Mouse (Mus musculus) lung, embryonic 15.5 days (tissue): ENCODE measurements around the gene Slc22a14. TPM values are rescaled to one million over a fixed set of nuclear protein-coding genes. Genes with fewer than 3 reads are reported as not detected.
"Not testable (repeated sequence)": the region's sequence is repeated elsewhere in the genome, so short reads cannot be mapped to it uniquely, and the experiment has no call there.

Experiments
- ATAC-seq: fragments of 200-750 bp; cut with Nextera tagmentation; 2 replicates; pipeline ENCODE4 v1.8.0; 2017; ENCODE audit warnings: moderate number of reproducible peaks, borderline replicate concordance; ENCODE audit not compliant: low FRiP score, low TSS enrichment; ENCODE audit errors: extremely low read depth
- H3K27ac ChIP-seq: fragments of 300-500 bp; sonication (generic); 2 replicates; pipeline ENCODE4 v1.5.1; 2015; ENCODE audit warnings: moderate library complexity, mild to moderate bottlenecking, inconsistent platforms
- H3K27me3 ChIP-seq: fragments of 300-500 bp; sonication (generic); 2 replicates; pipeline ENCODE4 v1.6.1; 2015; ENCODE audit warnings: inconsistent platforms
- H3K36me3 ChIP-seq: fragments of 300-500 bp; sonication (generic); 2 replicates; pipeline ENCODE4 v1.6.1; 2015; ENCODE audit warnings: inconsistent platforms
- H3K4me1 ChIP-seq: fragments of 300-500 bp; sonication (generic); 2 replicates; pipeline ENCODE4 v1.6.1; 2015; ENCODE audit warnings: inconsistent platforms
- H3K4me2 ChIP-seq: fragments of 300-500 bp; sonication (generic); 2 replicates; pipeline ENCODE4 v1.6.1; 2015; ENCODE audit warnings: inconsistent platforms, mild to moderate bottlenecking, moderate library complexity
- H3K4me3 ChIP-seq: fragments of 300-500 bp; sonication (generic); 2 replicates; pipeline ENCODE4 v1.5.1; 2015; ENCODE audit warnings: mild to moderate bottlenecking, inconsistent platforms
- H3K9ac ChIP-seq: fragments of 300-500 bp; sonication (generic); 2 replicates; pipeline ENCODE4 v1.6.1; 2015; ENCODE audit warnings: inconsistent platforms
- H3K9me3 ChIP-seq: fragments of 300-500 bp; sonication (generic); 2 replicates; pipeline ENCODE4 v1.6.1; 2016; ENCODE audit warnings: inconsistent platforms
- WGBS: fragments of 180-500 bp; shearing (Covaris S2); methylation state at CpG from one replicate; pipeline ENCODE4 v1.1.7; 2015; 5-methylcytosine and 5-hydroxymethylcytosine counted together
- polyA plus RNA-seq: library from polyadenylated mRNA; unstranded; fragments of >200 nt; fragmentation: Nextera tagmentation; extraction: Ambion mirVana; gene quantifications from 2 replicates; pipeline ENCODE4 v1.2.1, GENCODE M21; 2015

Gene Slc22a14
- polyA plus RNA-seq, 1 experiment from 2014 or later: not detected

DNA sequence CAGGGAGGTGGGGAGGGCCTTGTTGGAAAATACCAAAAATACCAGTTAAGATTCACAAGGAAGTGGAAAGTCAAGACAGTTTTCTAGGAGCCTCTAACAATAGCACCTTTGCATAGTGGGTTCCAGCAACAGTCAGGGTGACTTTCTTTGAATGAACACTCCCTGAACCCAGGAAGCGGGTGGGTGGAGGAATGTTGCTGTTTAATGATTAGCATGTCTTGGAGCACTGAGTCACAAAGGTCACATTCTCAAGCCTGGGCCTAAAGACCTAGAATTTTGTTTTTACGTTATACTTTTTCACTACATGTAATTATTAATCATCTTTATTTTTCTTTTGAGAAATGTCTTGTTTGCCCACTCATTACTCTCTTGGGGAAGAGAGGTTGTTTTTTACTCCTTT lies 150.0 kb downstream of the Slc22a14 start:
- 74% methylated on average over 2 of the region's 2 CpGs for WGBS
- not testable (repeated sequence) for ATAC-seq, H3K4me2 ChIP-seq, H3K9me3 ChIP-seq, H3K27ac ChIP-seq, H3K9ac ChIP-seq, H3K4me1 ChIP-seq, H3K36me3 ChIP-seq, H3K4me3 ChIP-seq, H3K27me3 ChIP-seq

DNA sequence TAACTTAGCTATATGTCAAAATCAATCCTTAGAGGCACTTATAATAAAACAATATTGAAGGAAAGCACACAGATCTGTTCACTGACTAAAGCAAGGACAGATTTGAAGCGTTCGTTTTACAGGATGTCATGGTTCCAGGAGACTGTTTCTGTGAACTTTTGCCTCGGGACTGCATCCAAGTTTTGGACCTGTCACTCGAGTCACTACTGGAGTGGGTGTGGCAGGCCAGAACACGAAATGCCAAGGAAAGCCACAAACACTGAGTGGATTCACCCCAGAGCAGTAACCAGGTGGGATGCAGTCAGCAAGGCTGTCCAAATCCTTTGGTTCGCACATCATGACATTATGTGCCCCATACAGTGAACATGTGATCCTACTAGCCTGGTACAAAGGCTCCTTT lies 150.8 kb downstream of the Slc22a14 start:
- Histone ChIP-seq H3K9ac (no peak overlapping the region), H3K9me3 (no peaks in the 10 kb centered on the region), H3K4me3 (no peak overlapping the region), H3K4me2 (no peak overlapping the region), H3K27ac (no peak overlapping the region), H3K4me1 (no peaks in the 10 kb centered on the region), H3K36me3 (no peaks in the 10 kb centered on the region), H3K27me3 (no peaks in the 10 kb centered on the region)
- ATAC-seq: no peak
- 80% methylated on average over 6 of the region's 6 CpGs for WGBS

DNA sequence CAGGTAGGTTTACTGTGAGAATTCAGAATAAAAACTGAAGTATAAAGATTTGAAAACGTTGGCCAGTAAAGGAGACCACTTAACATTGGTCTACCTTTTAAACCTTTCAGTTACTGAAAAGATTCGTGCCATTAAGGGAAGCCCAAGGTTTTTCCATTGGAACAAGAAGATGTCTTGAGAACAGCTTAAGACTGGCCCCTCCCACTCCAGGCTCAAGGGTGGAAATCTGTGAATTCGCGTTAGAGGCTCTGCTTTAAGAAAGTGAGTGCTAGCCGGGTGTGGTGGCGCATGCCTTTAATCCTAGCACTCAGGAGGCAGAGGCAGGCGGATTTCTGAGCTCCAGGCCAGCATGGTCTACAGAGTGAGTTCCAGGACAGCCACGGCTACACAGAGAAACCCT lies 152.4 kb downstream of the Slc22a14 start:
- Histone ChIP-seq H3K9me3 (no peaks in the 10 kb centered on the region), H3K27ac (no peak overlapping the region), H3K4me3 (no peak overlapping the region), H3K9ac (no peak overlapping the region), H3K27me3 (no peaks in the 10 kb centered on the region), H3K4me1 (no peaks in the 10 kb centered on the region), H3K4me2 (no peak overlapping the region), H3K36me3 (no peaks in the 10 kb centered on the region)
- no peak for ATAC-seq
- 73% methylated on average over 8 of the region's 8 CpGs for WGBS

DNA sequence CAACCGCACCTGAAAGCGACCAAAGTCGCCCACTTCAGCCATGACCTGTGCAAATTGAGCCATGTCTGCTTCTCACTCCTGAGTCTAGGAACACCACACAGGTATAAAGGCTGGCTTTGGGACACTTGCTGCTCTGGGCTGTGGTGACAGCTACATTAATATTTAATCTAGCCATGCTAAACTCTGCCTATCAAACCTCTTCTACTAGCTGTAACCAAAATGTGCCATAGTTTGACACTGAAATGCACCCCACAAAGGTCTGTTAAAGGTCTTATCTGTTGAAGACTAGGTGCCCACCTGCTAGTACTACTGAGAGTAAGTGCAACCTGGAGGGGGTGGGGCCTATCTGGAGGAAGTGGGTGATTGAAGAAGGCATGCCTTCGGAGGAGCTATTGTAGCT lies 156.4 kb downstream of the Slc22a14 start, which contains the start of gene Slc22a13:
Gene Slc22a13 (minus strand): TSS at position 101 of the 400 bp plus-strand sequence.
- no peaks in the 10 kb centered on the region for H3K36me3 ChIP-seq
- H3K9me3 ChIP-seq: no peaks in the 10 kb centered on the region
- H3K9ac ChIP-seq: no peak within 1 kb of the TSS
- ATAC-seq: no peak
- no peaks in the 10 kb centered on the region for H3K27me3 ChIP-seq
- no peak within 1 kb of the TSS for H3K4me3 ChIP-seq
- WGBS: 89% methylated on average over 4 of the region's 4 CpGs
- no peak within 1 kb of the TSS for H3K4me2 ChIP-seq
- H3K4me1 ChIP-seq: no peaks in the 10 kb centered on the region
- H3K27ac ChIP-seq: no peak within 1 kb of the TSS

DNA sequence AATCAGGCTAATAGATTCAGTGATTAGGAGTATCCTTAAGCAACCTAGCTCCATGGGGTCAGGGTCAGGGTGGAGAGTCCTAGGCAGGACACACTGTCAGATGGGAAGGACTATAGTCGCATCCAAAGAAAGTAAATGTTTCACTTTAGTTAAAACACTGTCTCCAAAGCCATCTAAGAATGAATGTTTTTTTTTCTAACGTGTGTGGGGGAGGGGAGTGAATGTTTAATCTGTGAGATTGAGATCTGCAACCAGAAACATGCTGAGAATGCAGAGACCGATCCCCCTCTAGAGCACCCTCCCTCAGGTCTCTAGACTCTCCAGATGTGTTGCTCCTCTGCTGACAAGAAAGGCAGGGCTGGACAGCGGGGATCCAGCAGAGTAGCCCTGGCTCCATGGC lies 158.2 kb downstream of the Slc22a14 start:
- Histone ChIP-seq H3K4me2 (no peak overlapping the region), H3K4me3 (no peak overlapping the region), H3K36me3 (no peaks in the 10 kb centered on the region), H3K27me3 (no peaks in the 10 kb centered on the region), H3K9ac (no peak overlapping the region), H3K4me1 (no peaks in the 10 kb centered on the region), H3K27ac (no peak overlapping the region), H3K9me3 (no peaks in the 10 kb centered on the region)
- ATAC-seq: no peak
- WGBS: 49% methylated on average over 4 of the region's 4 CpGs

DNA sequence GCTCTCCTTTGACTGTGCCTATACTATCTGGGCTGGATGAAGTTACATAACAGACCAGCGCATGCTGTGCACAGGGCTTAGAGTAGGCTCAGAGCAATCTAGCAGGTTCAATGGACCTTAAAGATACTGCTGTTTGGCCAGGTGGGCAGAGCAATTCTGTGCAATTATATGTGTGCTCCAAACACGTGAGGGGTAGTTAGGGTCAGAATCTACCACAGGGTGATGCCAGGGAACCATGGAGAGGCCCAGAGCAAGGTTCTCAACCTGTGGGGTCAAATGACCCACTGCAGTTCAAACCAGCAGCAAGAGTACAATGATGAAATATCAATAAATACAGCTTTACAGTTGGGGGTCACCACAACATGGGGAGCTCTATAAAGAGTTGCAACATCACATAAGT lies 158.7 kb downstream of the Slc22a14 start:
- Histone ChIP-seq H3K36me3 (no peaks in the 10 kb centered on the region), H3K27ac (no peak overlapping the region), H3K4me3 (no peak overlapping the region), H3K9ac (no peak overlapping the region), H3K27me3 (no peaks in the 10 kb centered on the region), H3K4me1 (no peaks in the 10 kb centered on the region), H3K9me3 (no peaks in the 10 kb centered on the region), H3K4me2 (no peak overlapping the region)
- ATAC-seq: no peak
- 70% methylated on average over 2 of the region's 2 CpGs for WGBS

DNA sequence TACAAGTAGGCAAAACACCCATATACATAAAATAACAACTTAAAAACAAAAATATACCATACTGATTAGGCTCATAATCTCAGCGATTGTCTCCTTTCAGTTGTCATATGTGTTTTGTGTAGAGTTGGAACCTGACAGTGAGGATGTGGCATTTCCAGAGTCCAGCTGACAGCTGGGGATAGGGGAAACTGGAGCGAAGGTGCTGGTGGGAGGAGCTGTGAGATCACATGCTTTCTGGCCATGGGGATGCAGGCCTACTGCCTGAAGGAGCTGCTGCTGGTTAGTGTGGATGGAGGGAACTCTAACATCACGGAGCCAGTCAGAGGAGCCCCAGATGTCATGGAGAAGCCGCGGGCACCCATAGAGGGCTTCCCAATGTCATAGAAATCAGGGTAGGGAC lies 159.6 kb downstream of the Slc22a14 start:
- no peak for ATAC-seq
- Histone ChIP-seq H3K4me1 (no peaks in the 10 kb centered on the region), H3K27ac (no peak overlapping the region), H3K9ac (no peak overlapping the region), H3K4me3 (no peak overlapping the region), H3K4me2 (no peak overlapping the region), H3K36me3 (no peaks in the 10 kb centered on the region), H3K9me3 (no peaks in the 10 kb centered on the region), H3K27me3 (no peaks in the 10 kb centered on the region)
- WGBS: 86% methylated on average over 5 of the region's 5 CpGs

DNA sequence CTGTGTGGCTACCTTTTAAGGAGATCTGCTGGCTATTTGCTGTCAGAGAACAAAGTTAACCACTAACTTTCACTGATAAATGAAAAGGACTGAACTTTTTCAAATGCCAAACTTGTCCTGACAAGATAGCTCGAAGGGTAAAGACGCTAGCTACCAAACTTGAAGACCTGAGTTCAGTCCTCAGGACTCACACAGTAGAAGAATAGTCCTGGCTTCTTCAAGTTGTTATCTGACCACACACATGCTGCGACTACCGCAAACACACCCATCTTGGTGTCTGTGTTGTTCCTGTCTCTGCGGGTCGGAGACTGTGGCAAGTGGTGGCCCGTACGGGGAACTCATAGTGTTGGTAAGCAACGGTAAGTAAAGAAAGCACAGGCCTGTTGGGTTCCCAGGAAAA lies 161.7 kb downstream of the Slc22a14 start:
- H3K4me3 ChIP-seq: no peak overlapping the region
- H3K9me3 ChIP-seq: no peaks in the 10 kb centered on the region
- no peak for ATAC-seq
- H3K4me1 ChIP-seq: no peaks in the 10 kb centered on the region
- H3K4me2 ChIP-seq: no peak overlapping the region
- H3K27me3 ChIP-seq: no peaks in the 10 kb centered on the region
- H3K36me3 ChIP-seq: no peaks in the 10 kb centered on the region
- WGBS: 92% methylated on average over 9 of the region's 9 CpGs
- H3K9ac ChIP-seq: no peak overlapping the region
- no peak overlapping the region for H3K27ac ChIP-seq

DNA sequence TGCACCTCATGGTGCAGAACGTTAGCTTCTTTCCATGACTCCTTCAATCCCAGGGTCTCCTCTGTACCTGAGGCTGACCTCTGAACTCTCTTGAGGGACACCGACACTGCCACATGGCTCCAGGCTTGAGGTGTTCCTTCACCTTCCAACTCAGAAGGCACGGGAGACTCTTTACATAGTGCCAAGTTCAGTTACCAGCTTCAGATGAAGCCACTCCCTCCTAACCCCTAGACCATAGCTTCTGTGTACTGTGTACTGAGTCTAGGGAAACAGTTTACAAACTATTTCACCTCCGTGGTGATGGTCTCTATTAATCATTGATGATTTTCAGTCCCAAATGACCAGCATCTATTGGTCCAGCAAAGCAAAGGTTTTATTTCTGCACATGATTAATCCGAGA lies 163.7 kb downstream of the Slc22a14 start:
- H3K27me3 ChIP-seq: no peaks in the 10 kb centered on the region
- H3K4me2 ChIP-seq: no peak overlapping the region
- no peak overlapping the region for H3K9ac ChIP-seq
- H3K4me3 ChIP-seq: no peak overlapping the region
- H3K4me1 ChIP-seq: no peaks in the 10 kb centered on the region
- WGBS: 79% methylated on average over 5 of the region's 5 CpGs
- H3K9me3 ChIP-seq: no peaks in the 10 kb centered on the region
- H3K36me3 ChIP-seq: no peaks in the 10 kb centered on the region
- no peak for ATAC-seq
- H3K27ac ChIP-seq: no peak overlapping the region

DNA sequence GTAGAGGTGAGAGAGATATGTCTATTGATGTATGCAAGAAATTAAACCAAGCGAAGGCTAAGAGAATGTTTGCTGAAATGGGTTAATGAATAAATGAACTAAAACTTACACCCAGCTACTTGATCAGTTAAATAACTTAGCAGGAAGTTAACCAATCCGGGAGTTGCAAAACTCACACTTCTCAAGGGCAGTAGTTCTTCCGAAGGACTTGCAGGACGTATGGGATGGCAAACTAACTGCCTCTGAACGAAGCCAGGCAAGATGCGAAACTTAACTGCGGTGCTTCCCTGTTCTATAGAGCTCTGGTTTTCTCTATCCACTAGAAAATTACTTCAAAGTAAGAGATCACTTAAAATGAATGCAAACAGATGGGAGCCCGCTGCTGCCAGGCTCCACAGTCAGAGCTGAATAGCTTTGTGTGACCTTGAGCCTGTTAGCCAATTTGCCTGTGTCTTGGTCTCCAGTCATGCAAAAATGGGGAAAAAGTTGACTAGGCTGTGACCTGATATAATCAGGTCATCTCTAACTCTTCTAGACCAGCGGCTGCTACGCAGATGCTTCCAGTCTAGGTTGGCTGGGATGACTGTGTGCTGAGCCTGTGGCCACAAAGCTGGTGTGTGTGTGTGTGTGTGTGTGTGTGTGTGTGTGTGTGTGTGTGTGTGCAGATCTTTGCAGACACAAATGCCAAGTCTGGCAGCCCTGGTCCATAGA lies 166.0 kb downstream of the Slc22a14 start:
- Histone ChIP-seq H3K27me3 (no peaks in the 10 kb centered on the region), H3K27ac (no peak overlapping the region), H3K4me1 (no peaks in the 10 kb centered on the region), H3K4me3 (no peak overlapping the region), H3K9ac (no peak overlapping the region), H3K4me2 (no peak overlapping the region), H3K36me3 (no peaks in the 10 kb centered on the region), H3K9me3 (no peaks in the 10 kb centered on the region)
- ATAC-seq: no peak
- WGBS: 64% methylated on average over 10 of the region's 10 CpGs

DNA sequence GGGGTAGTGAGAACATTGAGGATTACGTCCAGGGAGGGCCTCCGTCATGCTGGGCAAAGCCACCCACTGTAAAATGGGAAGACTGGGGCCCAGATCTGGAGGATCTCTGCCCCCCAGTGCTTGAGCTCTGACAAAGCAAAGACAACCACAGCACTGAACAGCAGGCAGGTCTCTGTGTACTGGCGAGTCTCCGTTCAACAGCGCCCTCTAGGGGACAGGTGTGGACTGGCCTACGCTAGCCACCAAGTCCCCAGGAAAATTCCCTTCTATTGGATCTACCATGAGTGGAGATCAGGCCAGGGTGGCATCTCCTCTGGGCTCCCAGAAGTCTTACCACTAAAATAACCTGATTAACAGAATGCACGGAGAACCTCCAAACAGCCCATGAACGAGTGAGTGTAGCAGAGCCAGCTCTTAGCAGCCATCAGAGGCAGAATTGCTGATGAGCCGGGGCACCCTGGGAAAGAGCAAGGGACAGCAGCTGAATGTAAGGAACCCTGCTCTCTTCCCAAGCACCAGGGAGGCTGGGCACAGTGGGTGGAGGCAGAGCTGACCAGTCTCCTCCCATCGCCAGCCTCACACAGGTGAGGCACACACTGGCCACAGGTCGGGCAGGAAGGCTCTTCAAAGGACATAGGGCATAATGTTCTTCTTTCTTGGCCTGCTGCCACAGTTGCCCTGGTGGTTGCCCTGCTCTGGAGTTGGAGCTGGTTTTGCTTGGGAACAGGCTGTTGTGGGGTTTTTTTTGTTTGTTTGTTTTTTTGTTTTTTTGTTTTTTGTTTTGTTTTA lies 173.0 kb downstream of the Slc22a14 start:
- Histone ChIP-seq H3K36me3 (no peaks in the 10 kb centered on the region), H3K9ac (no peak overlapping the region), H3K4me1 (no peaks in the 10 kb centered on the region), H3K4me2 (no peak overlapping the region), H3K9me3 (no peaks in the 10 kb centered on the region), H3K27me3 (no peaks in the 10 kb centered on the region), H3K4me3 (no peak overlapping the region), H3K27ac (no peak overlapping the region)
- ATAC-seq: no peak
- WGBS: 29% methylated on average over 11 of the region's 11 CpGs

DNA sequence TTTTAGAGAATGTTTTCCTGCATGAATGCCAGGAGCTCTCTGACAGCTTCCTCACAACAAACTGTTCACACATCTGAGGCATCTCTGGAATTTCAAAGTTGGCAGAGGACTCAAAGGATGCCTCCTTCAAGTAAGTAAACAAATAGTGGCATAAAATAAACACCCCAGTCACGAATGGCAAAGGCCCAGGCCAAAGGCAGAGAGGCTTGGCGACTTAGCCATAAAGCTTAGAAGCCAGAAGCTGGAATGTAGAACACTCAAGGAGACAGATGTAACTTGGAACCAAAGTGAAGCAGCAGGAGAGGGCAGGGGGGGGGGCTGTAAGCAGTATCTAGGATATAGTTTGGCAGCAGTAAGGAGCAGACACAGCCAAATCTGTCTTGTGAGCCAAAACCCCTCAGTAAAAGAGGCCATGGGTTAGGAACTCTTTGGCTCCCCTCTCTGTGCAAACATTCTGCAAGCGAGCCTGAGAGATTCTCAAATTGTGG lies 184.1 kb downstream of the Slc22a14 start:
- no peaks in the 10 kb centered on the region for H3K9me3 ChIP-seq
- no peak overlapping the region for H3K4me3 ChIP-seq
- no peaks in the 10 kb centered on the region for H3K27me3 ChIP-seq
- peaks cover 22% of the 10 kb centered on the region for H3K4me1 ChIP-seq
- H3K27ac ChIP-seq: peak overlapping the region; percentile 68
- H3K36me3 ChIP-seq: no peaks in the 10 kb centered on the region
- peak; percentile 86 for ATAC-seq
- no peak overlapping the region for H3K9ac ChIP-seq
- WGBS: 3% methylated on average over 3 of the region's 3 CpGs
- H3K4me2 ChIP-seq: no peak overlapping the region
